Mouse (Mus musculus) right cerebral cortex, adult 2 months (tissue): Measurements from ENCODE around the gene Adprhl2.

Experiments used
- DNase-seq, 2 experiments: peaks; one replicate each; pipeline ENCODE4 v3.0.0; 2021 to 2022; ENCODE audit warnings: low spot score in 2 of 2

Gene Adprhl2

GRCm38 (mm10) chr4:126321111-126321853 is at the start of gene Adprhl2:
Gene Adprhl2, minus strand, starts transcription at chr4:126321703.
- DNase-seq: peak; percentile 98 to 99

DNA sequence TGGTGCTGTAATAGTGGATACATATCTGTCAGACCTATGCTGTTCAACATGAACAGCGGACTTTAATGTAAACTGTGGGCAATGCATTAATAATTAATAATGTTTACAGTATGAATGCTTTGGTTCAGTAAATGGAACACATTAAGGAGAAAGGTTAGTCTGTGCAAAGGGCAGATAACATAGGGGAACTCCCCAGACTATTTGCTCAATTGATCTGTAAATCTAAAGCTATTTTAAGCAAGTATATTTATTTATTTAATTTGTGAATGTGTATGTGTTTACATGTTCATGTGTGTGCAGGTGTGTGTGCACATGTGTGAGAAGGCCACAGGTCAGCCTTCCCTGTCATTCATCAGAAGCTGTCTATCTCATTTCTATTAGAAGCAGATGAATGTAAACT is 38.6 kb upstream of the Adprhl2 start:
- DNase-seq: no peak

- DNase-seq: no peak
These were observed 21.9 kb upstream of the Adprhl2 start for GRCm38 (mm10) chr4:126343451-126343850.

GRCm38 (mm10) chr4:126339461-126339860 is 18.0 kb upstream of the Adprhl2 start:
- no peak for DNase-seq

GRCm38 (mm10) chr4:126332358-126332757 is 10.9 kb upstream of the Adprhl2 start:
- DNase-seq: no peak

GRCm38 (mm10) chr4:126331751-126332150 is 10.2 kb upstream of the Adprhl2 start:
- DNase-seq: no peak

- no peak for DNase-seq
These were observed 8.8 kb upstream of the Adprhl2 start for GRCm38 (mm10) chr4:126330295-126330694.

DNA sequence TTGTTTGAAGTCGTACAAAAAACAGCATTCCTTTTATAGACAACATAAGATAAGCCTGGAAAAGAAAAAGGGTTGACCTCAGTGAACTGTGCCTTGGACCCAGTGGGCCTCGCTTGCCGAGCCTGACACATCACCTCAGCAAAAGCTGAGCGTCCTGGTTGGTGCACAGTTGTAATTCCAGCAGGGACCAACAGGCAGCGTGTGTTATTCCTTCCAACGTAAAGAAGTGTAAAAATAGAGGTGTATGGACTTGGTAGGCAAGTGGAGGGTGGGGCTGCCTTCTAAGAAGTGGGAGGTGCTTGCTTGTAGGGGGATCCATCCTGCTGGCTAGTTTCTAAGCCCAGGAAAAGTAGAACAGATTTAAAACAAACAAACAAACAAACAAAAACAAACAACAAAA is 4.5 kb upstream of the Adprhl2 start:
- DNase-seq: no peak

- DNase-seq: no peak
These were observed 3.9 kb upstream of the Adprhl2 start, which contains the start of gene Tekt2 for GRCm38 (mm10) chr4:126325281-126325861. Gene Tekt2, minus strand, starts transcription at chr4:126325688.

GRCm38 (mm10) chr4:126324861-126325260 is 3.4 kb upstream of the Adprhl2 start:
- DNase-seq: no peak

- DNase-seq: no peak
These were observed 1.1 kb upstream of the Adprhl2 start for GRCm38 (mm10) chr4:126322646-126323045.

- no peak for DNase-seq
These were observed 480 bp upstream of the Adprhl2 start for GRCm38 (mm10) chr4:126321854-126322511.

- no peak for DNase-seq
These were observed 1.7 kb downstream of the Adprhl2 start for GRCm38 (mm10) chr4:126319806-126320205.

DNA sequence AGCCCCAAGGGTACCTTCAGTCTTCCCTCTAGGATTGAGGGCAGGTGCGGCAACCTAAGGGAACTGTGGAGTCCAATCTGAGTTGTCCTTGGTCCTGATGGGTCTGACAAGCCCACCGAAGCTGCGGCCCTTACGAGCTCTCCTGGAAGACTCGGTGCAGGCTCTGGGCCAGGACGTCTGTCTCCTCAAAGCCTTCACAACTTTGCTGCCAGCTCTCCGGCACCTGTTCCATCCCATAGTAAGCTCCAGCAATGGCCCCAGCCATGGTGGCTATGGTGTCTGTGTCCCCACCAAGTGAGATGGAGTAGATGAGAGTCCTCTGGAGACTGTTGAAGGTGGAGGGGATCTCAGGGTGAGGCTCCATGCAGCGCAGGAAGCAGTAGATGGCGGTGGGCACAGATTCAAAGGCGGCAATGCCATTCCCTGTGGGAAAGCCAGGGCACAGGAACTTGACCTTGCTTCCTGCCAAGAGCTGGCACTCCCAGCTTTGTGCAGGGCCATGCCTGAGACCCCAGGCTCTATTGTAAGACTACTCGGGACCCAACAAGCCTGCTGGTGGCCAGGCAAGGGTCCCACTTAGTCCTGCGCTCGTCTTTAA is 5.0 kb downstream of the Adprhl2 start:
- DNase-seq: no peak

GRCm38 (mm10) chr4:126315931-126316330 is 5.6 kb downstream of the Adprhl2 start:
- no peak for DNase-seq

DNA sequence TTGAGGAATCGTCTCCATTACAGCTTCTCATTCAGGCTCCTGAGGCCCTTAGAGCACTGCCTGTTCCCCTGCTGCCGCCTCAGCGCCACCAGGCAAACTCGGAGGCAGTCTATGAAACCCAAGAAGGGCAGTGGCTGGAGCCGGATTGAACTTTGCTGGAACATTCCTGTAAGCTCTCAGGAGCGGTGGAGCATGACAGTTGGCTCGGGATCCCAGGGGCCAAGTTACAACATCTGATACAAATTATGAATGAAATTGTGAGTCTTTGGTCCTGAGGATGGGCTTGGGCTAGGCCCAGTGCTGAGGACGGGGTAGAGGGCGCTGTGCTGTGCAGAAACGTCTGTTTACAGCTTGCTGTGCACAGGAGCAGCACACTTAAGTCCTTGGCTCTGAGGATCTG is 7.1 kb downstream of the Adprhl2 start:
- DNase-seq: no peak

DNA sequence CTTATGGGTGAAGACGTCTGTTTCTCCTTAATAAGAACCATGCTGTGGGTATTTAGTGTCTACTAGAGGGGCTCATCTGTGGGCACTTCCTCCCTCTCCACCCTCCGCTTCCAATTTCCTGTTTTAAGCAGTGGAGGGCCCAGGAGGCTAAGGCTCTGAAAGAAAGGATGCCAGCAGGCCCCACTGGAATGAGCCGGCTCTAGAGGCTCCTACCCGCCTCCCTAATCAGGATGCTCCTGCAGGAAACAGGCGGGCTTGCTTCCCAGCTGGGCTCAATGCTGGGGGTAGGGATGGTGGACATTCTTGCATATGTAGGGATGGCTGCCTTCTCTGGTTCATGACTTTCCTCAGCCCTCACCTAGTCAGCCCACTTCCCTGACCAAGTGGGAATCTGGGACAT is 8.3 kb downstream of the Adprhl2 start:
- no peak for DNase-seq

DNA sequence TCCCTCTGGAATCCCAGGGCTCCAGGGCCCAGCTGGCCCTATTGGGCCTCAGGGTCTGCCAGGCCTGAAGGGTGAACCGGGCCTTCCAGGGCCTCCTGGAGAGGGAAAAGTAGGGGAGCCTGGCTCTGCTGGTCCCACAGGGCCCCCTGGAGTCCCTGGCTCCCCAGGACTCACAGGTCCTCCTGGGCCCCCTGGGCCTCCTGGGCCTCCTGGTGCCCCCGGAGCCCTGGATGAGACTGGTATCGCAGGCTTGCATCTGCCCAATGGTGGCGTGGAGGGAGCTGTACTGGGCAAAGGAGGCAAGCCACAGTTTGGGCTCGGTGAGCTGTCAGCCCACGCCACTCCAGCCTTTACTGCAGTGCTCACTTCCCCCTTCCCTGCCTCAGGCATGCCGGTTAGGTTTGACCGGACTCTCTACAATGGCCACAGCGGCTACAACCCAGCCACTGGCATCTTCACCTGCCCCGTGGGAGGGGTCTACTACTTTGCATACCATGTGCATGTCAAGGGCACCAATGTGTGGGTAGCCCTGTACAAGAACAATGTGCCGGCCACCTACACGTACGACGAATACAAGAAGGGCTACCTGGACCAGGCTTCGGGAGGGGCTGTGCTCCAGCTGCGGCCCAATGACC is 9.8 kb downstream of the Adprhl2 start:
- no peak for DNase-seq

DNA sequence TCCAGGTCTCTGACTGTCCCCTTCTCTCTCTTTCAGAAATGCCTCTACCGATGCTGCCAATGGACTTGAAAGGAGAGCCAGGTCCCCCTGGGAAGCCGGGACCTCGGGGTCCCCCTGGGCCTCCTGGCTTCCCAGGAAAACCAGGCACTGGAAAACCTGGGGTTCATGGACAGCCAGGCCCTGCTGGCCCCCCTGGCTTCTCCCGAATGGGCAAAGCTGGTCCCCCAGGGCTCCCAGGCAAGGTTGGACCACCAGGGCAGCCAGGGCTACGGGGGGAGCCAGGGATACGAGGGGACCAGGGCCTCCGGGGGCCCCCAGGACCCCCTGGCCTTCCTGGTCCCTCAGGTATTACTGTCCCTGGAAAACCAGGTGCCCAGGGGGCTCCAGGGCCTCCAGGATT is 11.2 kb downstream of the Adprhl2 start:
- no peak for DNase-seq

- peak; percentile 89 to 91 for DNase-seq
These were observed 11.6 kb downstream of the Adprhl2 start for GRCm38 (mm10) chr4:126309922-126310309.

- DNase-seq: no peak
These were observed 12.1 kb downstream of the Adprhl2 start for GRCm38 (mm10) chr4:126309211-126309921.
